Mouse (Mus musculus): ENCODE measurements at regions not wholly inside any gene's neighbourhood (a gene's known extent, or its start where the extent isn't known, plus 50 kb on each side); places are given as distances from the start of the nearest gene placed in this dataset.

DNA sequence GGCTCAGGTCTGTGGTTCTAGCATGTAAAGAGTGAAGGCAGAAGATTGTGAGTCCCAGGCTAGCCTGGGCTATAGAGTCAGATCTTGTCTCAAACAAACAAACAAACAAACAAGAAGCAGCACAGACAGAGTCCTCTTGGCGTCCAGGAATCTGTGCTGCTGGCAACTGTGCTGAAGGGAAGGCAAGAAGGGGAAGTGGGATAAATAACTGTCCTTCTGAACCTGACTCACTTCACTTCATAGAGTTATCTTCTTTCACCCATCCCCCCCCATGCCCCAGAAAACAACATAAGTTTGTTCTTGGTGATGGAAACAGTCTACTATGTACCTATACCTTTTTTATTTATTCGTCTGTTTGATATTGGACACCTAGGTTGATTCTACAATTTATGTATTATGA, 200.8 kb upstream of the Pde3a start:
- no peak for TF ChIP-seq CTCF (IDR thresholded peaks at IDR 0.05; ENCODE audit: insufficient read depth, low read length)
- no peak for TF ChIP-seq POLR2A (IDR thresholded peaks at IDR 0.05; ENCODE audit: borderline replicate concordance, extremely low read depth, low read depth, low read length)

Data from lung, adult 2 months (tissue).